Mouse (Mus musculus) forebrain, embryonic 16.5 days (tissue): ENCODE measurements around the gene Kcnh8. TPM values are rescaled to one million over a fixed set of nuclear protein-coding genes. Genes with fewer than 3 reads are reported as not detected.
A peak's percentile ranks its signal among the peaks of the same experiment; 100 is the strongest.

Experiments
- ATAC-seq: fragments of 200-750 bp; cut with Nextera tagmentation; 2 replicates; pipeline ENCODE4 v1.8.0; 2017; ENCODE audit warnings: mild to moderate bottlenecking, moderate library complexity
- H3K27ac ChIP-seq: fragments of 300-500 bp; sonication (generic); 2 replicates; pipeline ENCODE4 v1.5.1; 2014; ENCODE audit warnings: low read length, control low read depth
- H3K27me3 ChIP-seq: fragments of 300-500 bp; sonication (generic); replicated peaks from 2 replicates; pipeline ENCODE4 v1.6.1; 2014; ENCODE audit warnings: low read length; ENCODE audit not compliant: control insufficient read depth, insufficient read depth
- H3K36me3 ChIP-seq: fragments of 300-500 bp; sonication (generic); 2 replicates; pipeline ENCODE4 v1.6.1; 2014; ENCODE audit not compliant: control insufficient read depth, insufficient read depth
- H3K4me1 ChIP-seq: fragments of 300-500 bp; sonication (generic); replicated peaks from 2 replicates; pipeline ENCODE4 v1.6.1; 2014; ENCODE audit warnings: low read length; ENCODE audit not compliant: control insufficient read depth, insufficient read depth
- H3K4me2 ChIP-seq: fragments of 300-500 bp; sonication (generic); 2 replicates; pipeline ENCODE4 v1.6.1; 2014; ENCODE audit warnings: mild to moderate bottlenecking, low read length, control low read depth
- H3K4me3 ChIP-seq: fragments of 300-500 bp; sonication (generic); replicated peaks from 2 replicates; pipeline ENCODE4 v1.5.1; 2014; ENCODE audit warnings: mild to moderate bottlenecking, low read length, control low read depth
- H3K9ac ChIP-seq: fragments of 300-500 bp; sonication (generic); replicated peaks from 2 replicates; pipeline ENCODE4 v1.6.1; 2014; ENCODE audit warnings: low read depth, low read length, control low read depth
- H3K9me3 ChIP-seq: fragments of 300-500 bp; sonication (generic); 2 replicates; pipeline ENCODE4 v1.6.1; 2016; ENCODE audit warnings: low read length; ENCODE audit not compliant: control insufficient read depth
- WGBS: fragments of 180-500 bp; shearing (Covaris S2); extraction: QIAGEN DNeasy Blood & Tissue Kit; methylation state at CpG from one replicate; pipeline ENCODE4 v1.1.7; 2014; 5-methylcytosine and 5-hydroxymethylcytosine counted together
- polyA plus RNA-seq: library from polyadenylated mRNA; unstranded; fragments of >200 nt; fragmentation: Nextera tagmentation; extraction: Ambion mirVana; gene quantifications from 2 replicates; pipeline ENCODE4 v1.2.1, GENCODE M21; 2015

The Kcnh8 gene
- polyA plus RNA-seq, 1 experiment from 2014 or later = 4.8 TPM

GRCm38 (mm10) chr17:52943966-52944365 is 341.5 kb downstream of the Kcnh8 start:
- Histone ChIP-seq H3K36me3 (no peaks in the 10 kb centered on the region), H3K4me2 (no peak overlapping the region), H3K4me3 (no peak overlapping the region), H3K9me3 (no peaks in the 10 kb centered on the region), H3K27ac (no peak overlapping the region), H3K9ac (no peak overlapping the region), H3K27me3 (no peaks in the 10 kb centered on the region), H3K4me1 (no peaks in the 10 kb centered on the region)
- ATAC-seq = peak; percentile 62

GRCm38 (mm10) chr17:52972735-52973134 is 370.2 kb downstream of the Kcnh8 start:
- H3K36me3 ChIP-seq = no peaks in the 10 kb centered on the region
- no peak for ATAC-seq
- H3K27me3 ChIP-seq = no peaks in the 10 kb centered on the region
- no peak overlapping the region for H3K4me2 ChIP-seq
- no peaks in the 10 kb centered on the region for H3K4me1 ChIP-seq
- no peaks in the 10 kb centered on the region for H3K9me3 ChIP-seq
- WGBS = 82% methylated on average over 1 of the region's 1 CpGs
- H3K9ac ChIP-seq = no peak overlapping the region
- H3K27ac ChIP-seq = no peak overlapping the region
- no peak overlapping the region for H3K4me3 ChIP-seq

DNA sequence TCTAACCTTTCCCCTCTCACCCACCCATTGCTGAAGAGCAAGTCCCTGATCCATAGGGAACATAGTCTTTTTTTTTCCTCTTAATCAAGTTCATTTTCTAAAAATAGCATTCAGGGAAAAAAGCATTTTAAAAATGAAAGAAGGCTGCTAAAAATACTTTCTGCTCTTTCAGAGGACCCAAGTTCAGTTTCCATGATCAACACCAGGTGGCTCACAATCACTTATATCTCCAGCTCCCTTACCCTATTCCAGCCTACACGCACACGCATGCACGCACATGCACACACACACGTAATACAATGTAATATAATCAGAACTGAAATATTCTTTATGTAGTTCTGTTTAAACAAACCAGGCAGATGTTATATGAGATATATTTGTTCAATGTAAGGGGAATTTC is 378.4 kb downstream of the Kcnh8 start:
- ATAC-seq = no peak
- Histone ChIP-seq H3K9me3 (no peaks in the 10 kb centered on the region), H3K4me1 (no peaks in the 10 kb centered on the region), H3K27ac (no peak overlapping the region), H3K36me3 (no peaks in the 10 kb centered on the region), H3K9ac (no peak overlapping the region), H3K27me3 (no peaks in the 10 kb centered on the region), H3K4me2 (no peak overlapping the region), H3K4me3 (no peak overlapping the region)
- 92% methylated on average over 4 of the region's 4 CpGs for WGBS
